Mouse (Mus musculus) T-helper 17 cell (primary cell): ENCODE data around the gene Adgrg2.

Experiments used
- in situ Hi-C, 2 experiments: fragments of 300-600 bp; cut with MboI, MseI; formaldehyde crosslinking; loops; 1 replicate in 1 of 2; 2 replicates in 1 of 2; pipeline ENCODE4 v1.15.1; 2025; ENCODE audit warnings: high pct_unique_total_duplicates in 2 of 2

Adgrg2 gene

DNA sequence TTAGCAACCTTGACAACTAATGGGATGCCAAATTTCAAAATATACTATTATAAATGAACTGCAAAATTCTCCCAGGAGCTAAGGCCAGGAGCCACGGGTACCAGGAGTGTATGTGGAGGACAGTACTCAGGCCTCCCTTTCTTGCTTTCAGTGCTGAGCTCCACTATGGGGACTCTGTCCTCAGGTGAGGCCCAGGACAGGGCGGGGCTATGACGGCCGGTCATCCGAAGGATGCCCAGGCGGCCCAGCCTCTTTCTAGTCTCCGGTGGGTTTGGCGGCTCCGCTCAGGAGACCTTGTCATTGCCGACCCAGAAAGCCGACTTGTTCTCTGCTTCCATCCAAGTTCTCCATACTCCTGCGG lies 111.2 kb downstream of the Adgrg2 start:
- in situ Hi-C loops: no loop called here

DNA sequence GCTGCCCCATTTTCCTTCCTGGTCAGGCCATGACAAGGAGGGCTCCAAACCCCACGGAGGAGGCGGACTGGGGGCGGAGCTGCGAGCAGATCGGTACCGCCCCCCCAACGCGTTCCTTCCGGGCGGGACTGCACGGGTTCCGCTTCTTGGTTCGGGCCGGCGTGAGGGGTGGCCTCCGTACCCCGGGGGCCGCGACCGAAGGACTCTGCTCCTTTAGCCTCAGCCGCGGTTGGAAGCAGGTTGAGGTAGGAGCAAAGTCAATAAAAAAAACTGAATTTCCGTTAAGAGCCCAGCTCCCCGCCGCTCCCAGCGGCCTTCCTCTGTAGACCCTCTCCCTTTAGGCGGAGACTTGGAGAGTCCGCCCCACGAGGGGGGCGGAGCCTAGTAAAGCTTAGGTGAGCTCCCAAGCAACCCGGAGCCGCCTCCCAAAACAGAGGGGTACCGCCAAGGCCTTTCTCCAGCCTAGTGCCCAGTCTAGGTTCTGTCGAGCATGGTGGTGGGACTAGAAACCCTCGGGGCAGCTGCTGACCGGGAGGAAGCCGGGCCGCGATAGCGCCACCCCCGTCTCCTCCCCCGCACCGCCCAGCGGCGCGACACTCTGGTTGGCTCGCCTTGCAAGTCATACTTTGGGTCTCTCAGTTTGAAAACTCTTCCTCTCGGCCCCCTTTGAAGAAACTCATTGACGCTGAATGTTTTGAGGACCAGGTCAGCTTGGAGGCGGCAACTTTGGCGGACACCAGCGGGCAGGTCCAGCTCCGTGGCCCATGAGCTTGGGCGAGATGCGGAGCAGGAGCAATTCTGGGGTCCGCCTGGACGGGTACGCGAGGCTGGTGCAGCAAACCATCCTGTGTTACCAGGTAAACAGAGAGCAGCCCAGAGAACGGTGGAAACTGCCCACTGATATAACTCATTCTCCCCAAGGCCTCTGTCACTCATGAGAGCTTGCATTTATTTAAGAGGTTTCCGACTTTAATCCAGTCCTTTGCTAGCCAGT lies 111.9 kb downstream of the Adgrg2 start, which contains the start of gene Phka2:
TSS of gene Phka2 (plus strand) at position 119 of the 994 bp plus-strand sequence.
- in situ Hi-C loops: no loop called here

DNA sequence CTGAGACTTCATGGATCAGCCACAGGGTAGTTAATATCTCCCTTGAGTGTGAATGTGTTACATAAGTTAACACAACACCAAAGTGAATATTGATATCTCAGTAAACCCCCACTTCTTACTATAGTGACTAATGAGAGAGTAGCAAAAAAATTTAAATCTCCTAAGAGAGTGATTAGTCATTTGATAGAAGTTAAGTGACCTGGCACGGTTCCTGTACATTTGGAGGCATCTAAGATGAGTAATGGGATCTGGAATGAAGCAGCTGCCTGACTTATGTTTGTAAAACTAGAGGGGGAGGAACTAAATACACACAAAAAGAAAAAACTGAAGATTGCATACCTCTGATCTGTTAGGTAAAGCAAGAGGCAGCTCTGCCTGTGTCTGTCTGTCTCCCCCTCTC lies 118.6 kb downstream of the Adgrg2 start:
- in situ Hi-C loops: no loop called here

DNA sequence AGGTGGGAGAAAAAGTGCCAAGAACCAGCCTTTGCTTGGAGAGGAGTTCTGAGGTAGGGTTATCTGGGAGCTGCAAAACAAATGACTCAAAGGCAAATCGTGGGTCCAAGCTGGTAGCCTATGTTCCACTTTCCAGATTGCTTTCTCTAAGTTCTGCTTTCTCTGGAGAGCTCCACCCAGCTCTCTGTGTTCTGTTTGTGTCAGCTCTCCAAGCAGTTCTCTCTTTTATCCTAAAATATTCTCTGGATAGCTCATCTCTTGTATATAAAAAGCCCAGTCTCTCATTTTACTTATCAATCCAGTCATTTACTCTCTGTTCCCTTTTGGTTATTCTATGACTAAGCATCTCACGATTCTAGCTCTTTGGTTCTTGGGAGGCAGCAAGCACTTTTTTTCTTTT lies 119.7 kb downstream of the Adgrg2 start:
- in situ Hi-C loops: no loop called here

DNA sequence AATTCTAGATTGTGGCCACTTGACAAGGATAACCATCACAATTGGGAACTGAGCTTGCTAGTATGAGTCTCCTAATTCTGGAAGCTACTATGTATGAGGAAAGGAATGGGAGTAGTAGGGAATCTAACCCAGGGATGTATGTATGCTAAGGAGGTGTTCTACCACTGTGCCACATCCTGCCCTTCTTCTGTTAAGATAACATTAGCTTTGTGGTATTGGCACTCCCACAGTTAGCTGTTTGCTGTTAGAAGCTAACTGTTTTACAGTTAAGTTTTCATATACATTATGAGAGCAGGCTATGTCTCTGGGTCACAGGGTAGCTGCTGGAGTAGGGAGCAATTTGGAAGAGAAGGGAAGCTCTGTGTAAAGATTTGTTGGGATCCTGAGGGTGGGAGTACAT lies 125.5 kb downstream of the Adgrg2 start:
- in situ Hi-C loops: no loop called here

DNA sequence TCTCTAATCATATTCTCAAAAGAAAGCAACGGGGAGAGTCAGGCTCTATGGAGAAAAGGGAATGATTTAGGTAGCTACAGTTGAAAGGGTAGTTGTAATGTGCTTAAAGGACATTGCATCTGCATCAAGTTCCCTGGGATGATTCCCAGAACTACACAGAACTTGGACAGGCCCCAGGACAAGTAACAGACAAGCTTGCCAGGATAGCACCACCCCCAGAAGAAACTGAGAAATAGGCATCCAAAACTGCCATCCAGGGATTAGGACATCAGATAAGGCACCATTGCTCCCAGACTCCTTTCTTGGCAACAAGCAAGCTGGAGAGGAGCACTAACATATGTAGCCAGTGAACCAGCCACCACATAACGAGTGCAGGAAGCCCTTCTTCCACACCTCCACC lies 152.3 kb downstream of the Adgrg2 start:
- in situ Hi-C loops: no loop called here
